Comparison of ENCODE assay signal across 9 mouse cellular contexts in the genomic region with DNA sequence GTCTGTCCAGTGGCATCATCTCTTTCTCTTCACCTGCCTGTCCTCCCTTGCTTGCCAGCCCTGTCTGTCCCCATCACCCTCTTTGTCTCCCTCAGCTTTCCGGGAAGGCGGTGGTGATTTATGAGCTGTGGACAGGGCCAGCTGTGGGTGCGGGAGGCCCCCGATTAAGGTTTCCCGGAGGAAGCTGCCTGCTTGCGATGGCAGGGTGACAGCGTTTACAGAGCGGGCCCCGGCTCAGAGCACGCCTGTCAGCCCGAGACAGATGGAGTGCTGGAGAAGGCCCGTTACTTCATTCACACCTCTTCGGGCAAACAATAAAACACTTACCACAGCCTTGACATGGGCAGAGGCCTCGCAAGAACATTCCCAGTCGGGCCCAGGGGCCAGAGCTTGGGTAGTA.
DNase-seq lines count a peak whose midpoint lies in the region; ATAC-seq and TF ChIP-seq lines count a peak whose summit lies in the region.
"Had no signal": no experiment of that assay in that cellular context is flagged by ENCODE, and none has a peak within 500 bp of the region (broad histone marks: within the 10 kb centered on the region; RNA-seq: fewer than 3 reads in every experiment).

No protein-coding gene starts in this region.

- 66% methylated on average over 15 of the region's 15 CpGs for WGBS in midbrain, embryonic 16.5 days
- 53% methylated on average over 15 of the region's 15 CpGs for WGBS in midbrain, embryonic 15.5 days
- 23% methylated on average over 15 of the region's 15 CpGs for WGBS in hindbrain, embryonic 13.5 days
- under 1% methylated on average over 15 of the region's 15 CpGs for WGBS in neural tube, embryonic 11.5 days
- WGBS in liver, embryonic 11.5 days: 32% methylated on average over 15 of the region's 15 CpGs

- H3K4me3 ChIP-seq in gastrocnemius, adult 2 months: no peak overlapping the region
- no peak overlapping the region for H3K4me3 ChIP-seq in midbrain, embryonic 16.5 days (ENCODE audit: low read depth, low read length)
- H3K4me3 ChIP-seq in midbrain, embryonic 15.5 days: no peak overlapping the region
- H3K4me3 ChIP-seq in hindbrain, embryonic 13.5 days: no peak overlapping the region
- no peak overlapping the region for H3K4me3 ChIP-seq in neural tube, embryonic 11.5 days (ENCODE audit: low read depth, low read length)
- H3K4me3 ChIP-seq in liver, embryonic 11.5 days (ENCODE audit: low read depth, low read length): no peak overlapping the region
- no peak overlapping the region for H3K4me3 ChIP-seq in left cerebral cortex, adult 2 months

- H3K27me3 ChIP-seq in midbrain, embryonic 16.5 days (ENCODE audit: control insufficient read depth, insufficient read depth, low read depth, low read length): no peaks in the 10 kb centered on the region
- no peaks in the 10 kb centered on the region for H3K27me3 ChIP-seq in midbrain, embryonic 15.5 days (replicated peaks)
- H3K27me3 ChIP-seq in hindbrain, embryonic 13.5 days: no peaks in the 10 kb centered on the region; the same call in 1 of the 2 replicates
- no peaks in the 10 kb centered on the region for H3K27me3 ChIP-seq in neural tube, embryonic 11.5 days (ENCODE audit: control insufficient read depth, insufficient read depth, low read length)
- peaks cover 47% of the 10 kb centered on the region for H3K27me3 ChIP-seq in liver, embryonic 11.5 days (replicated peaks; ENCODE audit: control insufficient read depth, insufficient read depth, low read length)

- no peaks in the 10 kb centered on the region for H3K36me3 ChIP-seq in midbrain, embryonic 16.5 days (ENCODE audit: control insufficient read depth, insufficient read depth, low read length)
- H3K36me3 ChIP-seq in midbrain, embryonic 15.5 days (replicated peaks): no peaks in the 10 kb centered on the region
- H3K36me3 ChIP-seq in hindbrain, embryonic 13.5 days: no peaks in the 10 kb centered on the region
- H3K36me3 ChIP-seq in neural tube, embryonic 11.5 days (ENCODE audit: control insufficient read depth, insufficient read depth, low read length): no peaks in the 10 kb centered on the region
- no peaks in the 10 kb centered on the region for H3K36me3 ChIP-seq in liver, embryonic 11.5 days (ENCODE audit: control insufficient read depth, insufficient read depth, low read length)

- no peak overlapping the region for H3K4me2 ChIP-seq in midbrain, embryonic 16.5 days (ENCODE audit: low read length)
- H3K4me2 ChIP-seq in midbrain, embryonic 15.5 days: no peak overlapping the region
- H3K4me2 ChIP-seq in hindbrain, embryonic 13.5 days: no peak overlapping the region
- no peak overlapping the region for H3K4me2 ChIP-seq in neural tube, embryonic 11.5 days (ENCODE audit: low read depth)
- H3K4me2 ChIP-seq in liver, embryonic 11.5 days: no peak overlapping the region
- H3K4me2 ChIP-seq: midbrain, embryonic 11.5 days had no signal

- H3K9ac ChIP-seq in midbrain, embryonic 16.5 days (ENCODE audit: low read depth, low read length): 0 out of 2 replicates have a peak overlapping the region, but pooled peaks have one; percentile 4
- H3K9ac ChIP-seq in midbrain, embryonic 15.5 days: no peak overlapping the region
- no peak overlapping the region for H3K9ac ChIP-seq in hindbrain, embryonic 13.5 days
- peak overlapping the region; percentile 59 for H3K9ac ChIP-seq in neural tube, embryonic 11.5 days (ENCODE audit: low read length)
- H3K9ac ChIP-seq in liver, embryonic 11.5 days (ENCODE audit: low read depth, low read length): no peak overlapping the region

- ATAC-seq in midbrain, embryonic 16.5 days: no peak
- ATAC-seq in midbrain, embryonic 15.5 days (replicated peaks): no peak
- no peak for ATAC-seq in hindbrain, embryonic 13.5 days (ENCODE audit: low FRiP score)
- ATAC-seq in neural tube, embryonic 11.5 days (ENCODE audit: insufficient read depth, low FRiP score, low TSS enrichment): peak; percentile 84
- ATAC-seq in liver, embryonic 11.5 days (replicated peaks; ENCODE audit: low FRiP score): no peak

- intact Hi-C loops in gastrocnemius, adult 2 months (cut with DNase I): no loop called here
- intact Hi-C loops in gastrocnemius, postnatal 14 days (cut with DNase I; ENCODE audit: low total_unique reads): no loop called here
- intact Hi-C loops in left cerebral cortex, adult 2 months (cut with DNase I): no loop called here

- no peaks in the 10 kb centered on the region for H3K9me3 ChIP-seq in midbrain, embryonic 16.5 days (replicated peaks; ENCODE audit: control insufficient read depth, low read length, poor library complexity, severe bottlenecking)
- no peaks in the 10 kb centered on the region for H3K9me3 ChIP-seq in midbrain, embryonic 15.5 days
- H3K9me3 ChIP-seq in hindbrain, embryonic 13.5 days: no peaks in the 10 kb centered on the region
- H3K9me3 ChIP-seq in neural tube, embryonic 11.5 days (ENCODE audit: control insufficient read depth, low read length): no peaks in the 10 kb centered on the region
- H3K9me3 ChIP-seq in liver, embryonic 11.5 days (ENCODE audit: control insufficient read depth, low read length): no peaks in the 10 kb centered on the region

- peak; percentile 26 for DNase-seq in gastrocnemius, adult 2 months
- DNase-seq in gastrocnemius, postnatal 14 days: no peak
- peak; percentile 70 for DNase-seq in neural tube, embryonic 11.5 days (ENCODE audit: low spot score)
- no peak for DNase-seq in liver, embryonic 11.5 days (ENCODE audit: low spot score)
- no peak for DNase-seq in left cerebral cortex, adult 2 months (ENCODE audit: extremely low spot score in 1 of 2, low spot score in 2 of 2)

- TF ChIP-seq CTCF in gastrocnemius, adult 2 months (IDR thresholded peaks at IDR 0.05): no peak
- TF ChIP-seq CTCF in left cerebral cortex, adult 2 months (IDR thresholded peaks at IDR 0.05): no peak

- H3K4me1 ChIP-seq in midbrain, embryonic 16.5 days (ENCODE audit: control insufficient read depth, insufficient read depth, low read length): no peaks in the 10 kb centered on the region
- H3K4me1 ChIP-seq in midbrain, embryonic 15.5 days: no peaks in the 10 kb centered on the region
- peaks cover 15% of the 10 kb centered on the region for H3K4me1 ChIP-seq in hindbrain, embryonic 13.5 days (replicated peaks)
- peaks cover 20% of the 10 kb centered on the region for H3K4me1 ChIP-seq in neural tube, embryonic 11.5 days (ENCODE audit: control insufficient read depth, insufficient read depth, low read length)
- peaks cover 1% of the 10 kb centered on the region; the same call in 1 of the 2 replicates for H3K4me1 ChIP-seq in liver, embryonic 11.5 days (replicated peaks; ENCODE audit: control insufficient read depth, insufficient read depth, low read length)

- no peak overlapping the region for H3K27ac ChIP-seq in gastrocnemius, adult 2 months
- H3K27ac ChIP-seq in midbrain, embryonic 16.5 days (ENCODE audit: low read length): no peak overlapping the region
- H3K27ac ChIP-seq in midbrain, embryonic 15.5 days: no peak overlapping the region
- peak overlapping the region; percentile 65 for H3K27ac ChIP-seq in hindbrain, embryonic 13.5 days
- peak overlapping the region; percentile 89 for H3K27ac ChIP-seq in neural tube, embryonic 11.5 days (ENCODE audit: low read depth, low read length)
- no peak overlapping the region for H3K27ac ChIP-seq in liver, embryonic 11.5 days (ENCODE audit: low read depth, low read length)
- no peak overlapping the region for H3K27ac ChIP-seq in left cerebral cortex, adult 2 months

Comparison
In these comparisons a context has a peak if more than half of its experiments do, and no peak if none do; other contexts are left out.
1. DNase-seq: peak in gastrocnemius, adult 2 months (single experiment) and neural tube, embryonic 11.5 days (single experiment); none in gastrocnemius, postnatal 14 days (single experiment), liver, embryonic 11.5 days (single experiment) and left cerebral cortex, adult 2 months (0 of 2).
2. H3K9ac ChIP-seq: peak in midbrain, embryonic 16.5 days (single experiment) and neural tube, embryonic 11.5 days (single experiment); none in midbrain, embryonic 15.5 days (single experiment), hindbrain, embryonic 13.5 days (single experiment) and liver, embryonic 11.5 days (single experiment).
3. H3K27ac ChIP-seq: peak in hindbrain, embryonic 13.5 days (single experiment) and neural tube, embryonic 11.5 days (single experiment); none in gastrocnemius, adult 2 months (single experiment), midbrain, embryonic 16.5 days (single experiment), midbrain, embryonic 15.5 days (single experiment), liver, embryonic 11.5 days (single experiment) and left cerebral cortex, adult 2 months (single experiment).